In the genomic region with DNA sequence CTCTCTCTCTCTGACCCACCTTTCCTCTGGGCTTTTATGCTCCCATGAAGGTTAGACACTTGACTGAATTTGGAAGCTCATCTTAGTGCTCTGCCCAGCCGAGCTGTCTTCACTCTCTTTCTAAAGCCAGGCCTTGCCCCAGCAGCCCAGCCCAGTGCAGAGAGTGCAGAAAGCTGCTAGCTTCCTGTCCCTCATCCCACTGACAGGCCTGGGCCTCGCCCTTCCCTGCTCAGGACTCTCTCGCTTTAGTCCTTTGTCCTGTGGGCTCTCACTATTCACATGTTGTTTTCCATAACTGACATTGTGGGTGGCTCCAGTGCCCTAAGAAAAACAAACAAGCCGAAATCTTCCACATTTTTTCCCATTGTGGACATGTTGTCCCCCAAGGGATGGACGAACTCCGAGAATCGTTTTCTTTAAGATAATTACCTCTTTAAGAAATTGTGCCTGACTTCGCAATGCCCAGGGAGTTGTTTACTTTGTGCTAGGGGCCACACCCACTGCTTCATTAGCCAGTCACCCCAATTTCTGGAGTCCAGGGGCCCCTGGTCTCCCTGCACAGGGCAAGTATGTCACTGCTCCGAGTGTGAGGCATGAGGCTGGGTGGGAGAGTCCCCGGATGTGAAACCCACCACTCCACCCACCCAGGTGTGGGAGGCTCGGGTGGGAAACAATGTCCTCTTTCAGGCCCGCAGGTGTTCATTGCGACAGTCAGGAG, we compare ENCODE assay signal across 16 mouse cellular contexts.
DNase-seq lines count a peak whose midpoint lies in the region; ATAC-seq and TF ChIP-seq lines count a peak whose summit lies in the region.
"Had no signal": no experiment of that assay in that cellular context is flagged by ENCODE, and none has a peak within 500 bp of the region (broad histone marks: within the 10 kb centered on the region; RNA-seq: fewer than 3 reads in every experiment).

No protein-coding gene starts in this region.

- TF ChIP-seq EP300 in liver, embryonic 14.5 days (IDR thresholded peaks at IDR 0.05; ENCODE audit: low read depth) = no peak

- no peaks in the 10 kb centered on the region for H3K9me3 ChIP-seq in hindbrain, embryonic 10.5 days
- H3K9me3 ChIP-seq in hindbrain, embryonic 12.5 days (replicated peaks) = no peaks in the 10 kb centered on the region
- H3K9me3 ChIP-seq in intestine, embryonic 14.5 days (ENCODE audit: control insufficient read depth, low read length) = no peaks in the 10 kb centered on the region
- no peaks in the 10 kb centered on the region for H3K9me3 ChIP-seq in liver, embryonic 14.5 days (ENCODE audit: control insufficient read depth, low read length)
- H3K9me3 ChIP-seq in forebrain, embryonic 15.5 days = no peaks in the 10 kb centered on the region

- no peaks in the 10 kb centered on the region for H3K36me3 ChIP-seq in hindbrain, embryonic 10.5 days
- H3K36me3 ChIP-seq in hindbrain, embryonic 12.5 days = no peaks in the 10 kb centered on the region
- no peaks in the 10 kb centered on the region for H3K36me3 ChIP-seq in intestine, embryonic 14.5 days (ENCODE audit: control insufficient read depth, insufficient read depth, low read length)
- no peaks in the 10 kb centered on the region for H3K36me3 ChIP-seq in liver, embryonic 14.5 days (replicated peaks; ENCODE audit: control insufficient read depth, insufficient read depth, low read depth)
- no peaks in the 10 kb centered on the region for H3K36me3 ChIP-seq in forebrain, embryonic 15.5 days

- TF ChIP-seq CTCF in liver, embryonic 14.5 days (IDR thresholded peaks at IDR 0.05; ENCODE audit: low read depth) = no peak

- H3K4me2 ChIP-seq in hindbrain, embryonic 12.5 days (replicated peaks) = no peak overlapping the region
- no peak overlapping the region for H3K4me2 ChIP-seq in intestine, embryonic 14.5 days (ENCODE audit: low read length)
- no peak overlapping the region for H3K4me2 ChIP-seq in liver, embryonic 14.5 days (ENCODE audit: low read depth)
- no peak overlapping the region for H3K4me2 ChIP-seq in forebrain, embryonic 15.5 days (replicated peaks)

- no peak overlapping the region for H3K9ac ChIP-seq in hindbrain, embryonic 12.5 days
- H3K9ac ChIP-seq in intestine, embryonic 14.5 days (ENCODE audit: low read length) = no peak overlapping the region
- H3K9ac ChIP-seq in liver, embryonic 14.5 days (replicated peaks) = no peak overlapping the region
- no peak overlapping the region for H3K9ac ChIP-seq in forebrain, embryonic 15.5 days (replicated peaks)

- no peak for ATAC-seq in hindbrain, embryonic 12.5 days (ENCODE audit: low FRiP score)
- 0 out of 2 replicates have a peak, but pooled peaks have one; percentile 41 for ATAC-seq in intestine, embryonic 14.5 days (replicated peaks; ENCODE audit: low FRiP score, low TSS enrichment, low read depth)
- ATAC-seq in liver, embryonic 14.5 days (ENCODE audit: insufficient read depth) = 0 out of 2 replicates have a peak, but pooled peaks have one; percentile 38
- no peak for ATAC-seq in forebrain, embryonic 15.5 days (replicated peaks)
- ATAC-seq: hindbrain, embryonic 16.5 days had no signal

- DNase-seq in hindbrain, embryonic 10.5 days (ENCODE audit: low spot score) = no peak
- no peak for DNase-seq in intestine, embryonic 14.5 days (ENCODE audit: low spot score)
- peak; percentile 58 for DNase-seq in kidney, postnatal 10 days
- DNase-seq in liver, embryonic 14.5 days (ENCODE audit: low read depth in 3 of 3, low spot score in 3 of 3) = no peak
- no peak for DNase-seq in Muller cell, postnatal 12 days (ENCODE audit: inconsistent ontology term)
- DNase-seq in urinary bladder, postnatal 10 days (ENCODE audit: low spot score) = no peak
- DNase-seq: adrenal gland, adult 8-10 months; cerebellum, adult 9-10 months; embryo, embryonic 11 days; gastrocnemius, postnatal 36 days; midbrain, embryonic 14.5 days had no signal

- peaks cover 41% of the 10 kb centered on the region for H3K4me1 ChIP-seq in hindbrain, embryonic 10.5 days (replicated peaks)
- H3K4me1 ChIP-seq in hindbrain, embryonic 12.5 days = peaks cover 9% of the 10 kb centered on the region
- peaks cover 5% of the 10 kb centered on the region; the same call in 1 of the 2 replicates for H3K4me1 ChIP-seq in intestine, embryonic 14.5 days (replicated peaks; ENCODE audit: control insufficient read depth, insufficient read depth, low read length)
- H3K4me1 ChIP-seq in liver, embryonic 14.5 days (replicated peaks; ENCODE audit: control insufficient read depth in 2 of 2, insufficient read depth in 2 of 2, low read length in 1 of 2) = peaks cover 25 to 29% of the 10 kb centered on the region in 2 experiments
- no peaks in the 10 kb centered on the region for H3K4me1 ChIP-seq in forebrain, embryonic 15.5 days

- peak overlapping the region; percentile 31; the same call in 1 of the 2 replicates for H3K27ac ChIP-seq in hindbrain, embryonic 10.5 days
- no peak overlapping the region for H3K27ac ChIP-seq in hindbrain, embryonic 12.5 days
- H3K27ac ChIP-seq in intestine, embryonic 14.5 days (ENCODE audit: low read depth) = no peak overlapping the region
- H3K27ac ChIP-seq in liver, embryonic 14.5 days = no peak overlapping the region
- H3K27ac ChIP-seq in forebrain, embryonic 15.5 days (replicated peaks) = no peak overlapping the region
- H3K27ac ChIP-seq: macrophage had no signal

- peaks cover 15% of the 10 kb centered on the region for H3K27me3 ChIP-seq in hindbrain, embryonic 10.5 days (ENCODE audit: insufficient read depth, poor library complexity, severe bottlenecking)
- no peaks in the 10 kb centered on the region for H3K27me3 ChIP-seq in hindbrain, embryonic 12.5 days
- H3K27me3 ChIP-seq in intestine, embryonic 14.5 days (replicated peaks; ENCODE audit: control insufficient read depth, insufficient read depth, low read length) = no peaks in the 10 kb centered on the region
- H3K27me3 ChIP-seq in liver, embryonic 14.5 days (ENCODE audit: control insufficient read depth, insufficient read depth, low read length) = no peaks in the 10 kb centered on the region
- no peaks in the 10 kb centered on the region for H3K27me3 ChIP-seq in forebrain, embryonic 15.5 days

- no peak overlapping the region for H3K4me3 ChIP-seq in hindbrain, embryonic 10.5 days
- no peak overlapping the region for H3K4me3 ChIP-seq in hindbrain, embryonic 12.5 days
- no peak overlapping the region for H3K4me3 ChIP-seq in intestine, embryonic 14.5 days (ENCODE audit: low read depth, low read length)
- no peak overlapping the region for H3K4me3 ChIP-seq in liver, embryonic 14.5 days (ENCODE audit: insufficient read depth in 1 of 2, low read depth in 2 of 2, low read length in 2 of 2)
- no peak overlapping the region for H3K4me3 ChIP-seq in forebrain, embryonic 15.5 days
- H3K4me3 ChIP-seq: erythroblast, embryonic 14.5 days had no signal

- 52% methylated on average over 13 of the region's 13 CpGs for WGBS in hindbrain, embryonic 10.5 days
- WGBS in hindbrain, embryonic 12.5 days = 58% methylated on average over 13 of the region's 13 CpGs
- 53% methylated on average over 13 of the region's 13 CpGs for WGBS in intestine, embryonic 14.5 days
- 61% methylated on average over 13 of the region's 13 CpGs for WGBS in liver, embryonic 14.5 days (ENCODE audit: insufficient replicate concordance)
- WGBS in forebrain, embryonic 15.5 days = 59% methylated on average over 13 of the region's 13 CpGs

Comparison
In these comparisons a context has a peak if more than half of its experiments do, and no peak if none do; other contexts are left out.
1. ATAC-seq: peak in intestine, embryonic 14.5 days (single experiment) and liver, embryonic 14.5 days (single experiment); none in hindbrain, embryonic 12.5 days (single experiment) and forebrain, embryonic 15.5 days (single experiment).